Mouse (Mus musculus): ENCODE measurements around the gene Slc12a8.

Slc12a8 gene

DNA sequence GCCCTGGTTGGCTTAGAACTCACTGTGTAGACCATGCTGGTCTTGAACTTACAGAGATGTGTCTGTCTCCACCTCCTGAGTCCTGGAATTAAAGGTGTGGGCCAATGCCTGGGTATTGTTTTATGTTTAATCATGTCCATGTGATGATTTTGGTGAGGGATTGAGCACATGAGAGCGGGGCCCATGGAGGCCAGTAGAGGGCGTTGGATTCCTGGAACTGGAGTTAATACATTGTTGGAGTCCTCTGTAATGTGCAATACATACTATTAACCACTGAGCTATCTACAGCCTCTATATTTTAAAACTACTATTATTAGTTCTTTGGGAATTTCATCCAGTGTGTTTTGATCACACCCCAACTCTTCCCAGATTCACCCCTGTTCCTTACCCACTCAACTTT lies 27.2 kb downstream of the Slc12a8 start:
- DNase-seq (ENCODE audit: low spot score), result no peak

- no peak for DNase-seq (ENCODE audit: low spot score)
These were observed 28.4 kb downstream of the Slc12a8 start for GRCm38 (mm10) chr16:33545530-33545929.

DNA sequence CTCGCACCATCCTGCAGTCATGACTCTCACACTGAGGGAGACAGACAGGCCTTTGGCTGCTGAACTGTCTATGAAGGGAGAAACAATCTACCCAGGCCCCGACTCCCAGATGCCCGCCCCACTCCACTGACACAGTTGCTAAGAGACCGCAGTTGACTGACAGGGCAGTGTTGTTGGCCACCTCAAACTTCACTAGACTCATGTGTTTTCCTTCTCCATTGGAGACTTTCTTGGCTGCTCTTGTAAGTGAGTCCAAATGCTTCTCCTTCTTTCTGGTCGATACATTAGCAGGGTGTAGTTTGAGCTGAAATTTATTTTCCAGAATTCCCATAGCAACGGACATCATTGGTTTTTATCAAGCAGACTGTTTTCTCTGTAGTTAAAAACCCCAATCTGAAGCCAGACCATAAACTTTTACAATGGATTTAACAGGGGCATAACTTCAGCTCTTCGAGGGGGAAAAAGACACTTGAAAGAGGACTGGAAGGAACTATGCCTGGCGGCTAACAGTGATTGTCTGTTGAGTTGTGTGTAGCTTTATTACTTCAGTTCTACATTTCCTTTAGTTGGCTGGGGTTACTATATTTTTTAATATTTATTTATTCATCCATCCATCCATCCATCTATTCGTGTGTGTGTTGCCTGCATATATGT lies 36.7 kb downstream of the Slc12a8 start:
- no peak for DNase-seq (ENCODE audit: low spot score)

DNA sequence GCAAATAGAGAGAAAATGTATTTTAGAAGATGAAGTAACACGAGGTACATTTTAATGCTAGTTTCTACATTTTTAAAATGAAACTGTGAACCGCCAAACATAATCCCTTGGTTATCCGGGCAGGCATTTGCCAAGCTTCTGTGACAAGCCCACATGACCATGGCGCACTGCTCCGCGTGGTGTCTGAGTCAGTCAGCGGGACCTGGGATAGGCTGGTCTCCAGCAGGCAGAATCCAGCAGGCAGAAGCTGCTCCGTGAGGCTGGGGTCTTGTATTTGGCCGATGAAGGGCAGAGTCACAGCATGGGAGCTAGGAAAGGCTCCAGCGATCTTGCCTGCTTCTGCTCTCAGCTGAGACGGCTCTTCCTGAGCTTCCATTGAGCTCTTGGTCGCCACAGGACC lies 41.0 kb downstream of the Slc12a8 start:
- DNase-seq (ENCODE audit: low spot score), result no peak

DNA sequence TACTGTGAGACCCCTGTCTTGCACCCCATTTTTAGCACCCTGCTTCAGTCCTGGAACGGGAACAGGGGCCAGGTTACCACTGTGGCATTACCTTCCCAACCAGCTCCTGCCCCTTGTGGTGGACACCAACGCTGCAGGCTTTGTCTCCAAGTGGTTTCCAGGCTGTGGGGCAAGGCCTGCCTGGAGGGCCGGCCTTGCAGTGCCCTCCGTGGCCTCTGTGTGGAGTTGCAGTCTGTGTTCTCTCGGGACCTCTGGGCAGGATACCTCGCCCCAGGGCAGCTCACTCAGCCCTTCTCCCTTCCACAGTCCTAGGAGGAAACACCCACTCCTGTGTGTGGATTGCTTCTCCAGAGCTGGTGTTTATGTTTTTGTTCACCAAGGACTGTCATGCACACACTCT lies 43.2 kb downstream of the Slc12a8 start:
- DNase-seq (ENCODE audit: low spot score), result peak; percentile 79

DNA sequence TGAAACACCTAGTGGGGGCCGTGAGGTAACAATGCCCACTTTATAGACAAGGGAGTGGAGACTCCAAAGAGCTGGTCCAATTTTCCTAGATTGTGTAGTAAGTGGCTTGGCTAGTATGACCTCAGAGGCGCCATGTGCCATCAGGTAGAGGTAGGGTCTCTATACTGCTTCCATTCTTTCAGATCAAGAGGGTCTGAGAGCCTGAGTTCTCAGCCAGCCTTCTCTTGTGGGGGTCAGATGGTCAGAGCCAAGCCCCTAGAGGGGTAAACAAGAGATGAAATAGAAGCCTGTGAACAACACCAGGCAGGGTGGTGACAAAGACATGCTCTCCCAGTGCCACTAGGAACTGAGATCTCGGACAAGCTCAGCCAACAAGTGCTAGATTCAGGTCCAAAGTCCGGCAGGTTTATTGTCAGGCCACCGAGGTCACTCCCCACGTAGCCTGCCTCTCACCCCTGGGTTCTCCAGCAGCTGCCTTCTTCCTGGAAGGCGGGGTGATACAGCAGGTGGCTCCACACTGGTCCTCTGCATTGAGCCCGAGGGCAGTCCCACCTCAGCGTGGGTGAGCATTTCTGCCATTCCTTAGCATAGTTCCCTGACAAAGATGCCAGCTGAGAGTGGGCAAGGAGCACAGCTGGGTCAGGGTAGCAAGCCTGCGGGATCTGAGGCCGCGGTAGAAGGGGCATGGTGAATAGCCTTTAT lies 44.3 kb downstream of the Slc12a8 start:
- DNase-seq (ENCODE audit: low spot score), result no peak

GRCm38 (mm10) chr16:33562874-33563537 lies 45.9 kb downstream of the Slc12a8 start:
- DNase-seq (ENCODE audit: low spot score), result no peak

GRCm38 (mm10) chr16:33563538-33564013 lies 46.4 kb downstream of the Slc12a8 start:
- DNase-seq (ENCODE audit: low spot score), result no peak

DNA sequence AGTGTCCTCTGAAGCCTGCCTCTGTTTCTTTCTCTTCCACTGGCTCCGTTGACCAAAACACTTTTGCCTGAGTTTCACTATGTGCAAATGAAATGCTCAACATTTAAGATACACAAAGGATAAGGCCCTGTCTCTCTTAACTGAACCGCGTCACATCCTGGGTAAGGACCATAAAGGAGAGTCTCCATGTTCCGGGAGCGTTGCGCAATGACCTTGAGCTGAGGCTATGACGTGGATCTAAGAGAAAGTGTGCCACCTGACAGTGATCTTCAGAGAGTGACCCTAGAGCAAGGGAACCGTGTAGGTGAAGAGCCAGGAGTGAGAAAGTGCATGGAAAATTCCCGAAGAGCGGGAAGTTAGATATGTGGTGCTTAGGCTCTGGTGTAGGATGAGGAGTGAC lies 49.3 kb downstream of the Slc12a8 start:
- DNase-seq (ENCODE audit: low spot score), result no peak

DNA sequence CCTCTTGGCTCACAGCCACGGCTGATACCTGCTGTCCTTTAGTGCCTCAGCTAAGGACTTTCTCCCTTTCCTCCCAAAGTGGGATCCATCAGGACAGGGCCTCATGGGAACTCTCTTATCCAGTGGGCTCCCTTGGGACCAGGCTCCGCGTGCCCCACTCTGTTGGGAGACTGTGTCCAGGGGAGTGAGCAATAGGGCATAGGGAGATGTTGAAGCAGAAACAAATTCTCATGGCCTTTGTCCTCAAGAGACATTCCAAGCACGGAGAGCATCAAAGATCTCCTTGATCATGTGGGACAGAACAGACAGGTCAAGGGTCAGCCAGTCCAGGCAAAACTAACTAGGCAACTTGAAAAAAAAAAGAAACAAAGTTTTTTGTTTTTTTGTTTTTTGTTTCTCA lies 50.6 kb downstream of the Slc12a8 start:
- no peak for DNase-seq (ENCODE audit: low spot score)

DNA sequence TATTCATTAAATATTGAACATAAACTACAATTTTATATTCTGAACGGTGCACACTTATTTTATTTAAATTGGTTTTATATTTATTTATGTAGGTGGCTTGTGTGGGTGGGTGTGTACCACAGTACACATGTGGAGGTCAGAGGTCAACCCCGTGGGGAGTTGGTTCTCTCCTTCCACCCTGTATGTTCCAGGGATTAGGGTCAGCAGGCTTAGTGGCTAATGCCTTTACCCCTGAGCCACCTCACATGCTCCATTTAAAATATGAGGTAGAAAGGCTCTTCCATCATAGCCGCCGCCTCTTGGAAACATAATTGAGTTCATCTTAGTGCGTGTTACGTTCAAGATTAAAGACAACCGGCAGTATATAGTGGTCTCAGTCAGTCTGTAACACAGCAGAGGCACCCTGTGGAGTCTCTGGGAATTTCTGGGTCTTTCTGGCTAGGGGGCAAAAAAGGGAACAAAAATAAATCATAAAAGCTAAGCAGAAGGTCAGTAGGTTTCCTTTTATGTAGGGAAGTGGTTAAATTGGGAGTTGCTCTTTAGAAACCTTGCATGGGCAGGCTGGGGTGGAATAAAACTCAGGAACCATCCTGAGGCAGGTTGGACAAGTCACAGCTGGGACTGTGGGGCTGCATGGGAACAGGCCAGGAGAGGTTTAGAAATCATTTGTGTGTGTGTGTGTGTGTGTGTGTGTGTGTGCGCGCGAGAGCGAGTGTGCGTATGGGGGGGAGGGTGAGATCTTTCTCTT lies 51.3 kb downstream of the Slc12a8 start:
- DNase-seq (ENCODE audit: low spot score), result no peak

DNA sequence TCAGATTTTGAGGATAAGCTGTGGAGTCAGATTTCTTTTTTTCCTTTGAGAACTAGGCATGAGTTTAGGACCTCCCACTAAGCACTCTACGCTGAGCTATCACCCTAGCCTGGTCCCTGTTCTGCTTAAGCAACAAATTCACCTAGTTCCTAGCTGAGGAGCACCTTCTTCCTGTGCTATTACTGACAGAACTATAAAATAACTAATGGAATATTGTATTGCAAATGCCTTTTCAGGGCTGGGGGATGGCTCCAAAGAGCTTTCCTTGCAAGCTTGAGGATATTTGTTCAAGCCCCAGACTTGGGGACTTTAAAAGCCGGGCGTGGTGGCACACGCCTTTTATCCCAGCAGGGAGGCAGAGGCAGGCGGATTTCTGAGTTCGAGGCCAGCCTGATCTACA lies 55.5 kb downstream of the Slc12a8 start:
- no peak for DNase-seq (ENCODE audit: low spot score)

GRCm38 (mm10) chr16:33573703-33574102 lies 56.6 kb downstream of the Slc12a8 start:
- DNase-seq (ENCODE audit: low spot score), result no peak

DNA sequence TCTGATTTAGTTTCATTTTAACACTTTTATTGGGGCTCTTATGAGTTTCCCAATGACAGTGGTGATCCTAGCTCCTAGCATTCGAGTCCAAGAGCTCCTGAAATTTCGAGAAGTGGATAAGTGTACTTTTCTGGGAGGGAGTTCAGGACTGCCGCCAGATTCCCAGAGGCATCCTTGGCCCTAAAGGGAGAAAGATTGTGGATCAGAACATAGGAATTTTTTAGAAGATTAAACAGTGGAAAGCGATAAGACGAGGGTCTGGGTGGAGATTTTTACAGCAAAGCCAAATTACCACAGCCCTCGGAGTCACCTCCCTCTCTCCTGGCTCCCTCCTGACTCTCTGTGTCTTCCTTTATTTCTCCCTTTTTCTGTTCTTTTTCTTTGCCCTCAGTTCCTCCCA lies 58.6 kb downstream of the Slc12a8 start:
- no peak for DNase-seq (ENCODE audit: low spot score)

GRCm38 (mm10) chr16:33576271-33577189 lies 59.4 kb downstream of the Slc12a8 start:
- no peak for DNase-seq (ENCODE audit: low spot score)

GRCm38 (mm10) chr16:33578462-33578861 lies 61.3 kb downstream of the Slc12a8 start:
- no peak for DNase-seq (ENCODE audit: low spot score)

GRCm38 (mm10) chr16:33580331-33580730 lies 63.2 kb downstream of the Slc12a8 start:
- no peak for DNase-seq (ENCODE audit: low spot score)

DNA sequence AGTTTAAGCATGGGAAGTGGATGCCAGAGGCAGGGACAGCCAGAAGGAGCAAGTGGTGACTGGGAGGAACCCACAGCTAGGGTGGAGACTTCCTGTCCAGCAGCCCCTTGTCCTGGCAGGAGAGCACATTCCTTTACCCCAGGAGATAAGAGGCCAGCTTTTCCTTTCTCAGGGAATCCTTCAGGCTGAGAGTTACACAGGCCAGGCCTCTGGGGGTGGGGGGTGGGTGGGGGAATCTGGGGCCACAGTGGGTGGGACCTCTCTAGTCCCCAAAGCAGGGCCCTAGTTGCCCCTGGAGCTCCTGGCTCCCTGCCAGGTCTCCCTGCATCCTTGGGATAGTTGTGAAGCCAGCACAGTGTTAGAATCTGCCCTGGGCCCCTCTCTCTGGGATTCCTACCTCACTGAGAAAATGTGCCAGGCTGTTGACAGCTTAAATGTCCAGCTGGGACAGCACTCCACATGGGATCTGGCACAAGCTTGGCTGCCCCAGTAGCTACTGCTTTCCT lies 63.7 kb downstream of the Slc12a8 start:
- DNase-seq (ENCODE audit: low spot score), result no peak

DNA sequence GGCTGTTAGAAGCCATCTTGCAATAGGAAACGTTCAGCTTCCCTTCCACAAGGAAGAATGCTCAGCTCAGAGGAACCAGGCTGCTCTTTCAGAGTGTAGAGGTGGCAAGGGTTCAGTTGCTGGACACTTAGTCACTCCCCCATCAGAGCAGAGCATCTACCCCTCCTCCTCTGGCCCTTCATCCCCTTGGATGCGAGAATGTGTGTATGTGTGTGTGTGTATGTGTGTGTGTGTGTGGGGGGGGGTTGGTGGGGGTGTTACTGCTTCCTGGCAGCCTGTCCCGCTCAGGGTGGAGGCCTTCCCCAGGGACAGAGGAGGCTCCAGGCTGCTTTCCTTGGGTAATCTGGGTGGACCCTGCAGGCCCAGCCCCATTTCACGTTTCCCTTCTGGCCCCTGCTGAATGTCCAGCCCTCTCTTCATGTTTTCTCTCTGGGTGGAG lies 64.6 kb downstream of the Slc12a8 start:
- DNase-seq (ENCODE audit: low spot score), result no peak

GRCm38 (mm10) chr16:33582495-33582894 lies 65.4 kb downstream of the Slc12a8 start:
- DNase-seq (ENCODE audit: low spot score), result no peak

DNA sequence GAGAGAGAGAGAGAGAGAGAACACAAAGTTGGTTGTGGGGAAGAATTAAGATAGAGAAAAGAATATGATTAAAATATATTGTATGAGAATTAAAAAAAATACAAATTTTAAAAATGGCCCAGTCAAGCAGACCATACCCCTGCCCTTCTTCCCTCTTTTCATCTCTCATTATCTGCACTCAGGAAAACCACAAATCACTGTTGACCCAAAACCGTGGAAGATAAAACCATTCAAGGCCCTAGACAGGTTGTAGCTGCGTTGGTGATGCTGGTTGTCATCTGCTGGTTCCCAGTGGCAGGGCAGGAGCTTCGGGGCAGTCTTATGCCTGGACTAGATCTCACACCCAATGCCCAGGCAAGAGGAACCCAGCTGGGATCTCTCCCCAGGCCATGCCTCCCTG lies 66.2 kb downstream of the Slc12a8 start:
- DNase-seq (ENCODE audit: low spot score), result no peak
